Mouse (Mus musculus) liver, embryonic 14.5 days (tissue): Measurements from ENCODE around the gene Nfasc.

Source experiments
- CTCF ChIP-seq: IDR thresholded peaks from 2 replicates; pipeline ENCODE4 v1.5.1; 2016; ENCODE audit warnings: antibody characterized with exemption, low read depth, control low read depth
- EP300 ChIP-seq: IDR thresholded peaks from 2 replicates; pipeline ENCODE4 v1.6.1; 2016; ENCODE audit warnings: antibody characterized with exemption, low read depth

DNA sequence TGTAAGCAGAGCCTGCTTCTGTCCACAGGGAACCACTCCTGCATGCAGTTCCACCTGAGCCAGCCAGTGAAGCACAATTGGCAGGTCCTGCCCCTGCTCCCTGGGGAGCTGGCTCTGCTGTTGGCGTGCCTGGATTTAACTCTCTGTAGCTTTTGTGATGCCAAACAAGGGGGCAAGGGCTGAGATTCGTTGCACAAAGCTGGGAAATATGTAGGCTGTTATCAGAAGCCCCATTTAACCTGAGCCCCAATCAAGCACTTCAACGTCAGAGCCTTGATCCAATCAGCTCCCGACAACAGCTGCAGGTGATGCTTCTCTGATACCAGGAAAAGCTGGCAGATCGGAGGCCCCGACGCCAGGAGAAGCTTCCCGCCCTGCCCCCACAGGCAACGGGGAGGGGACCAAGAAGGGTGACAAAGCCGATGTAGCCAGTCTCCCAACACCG, 2.5 kb downstream of the Nfasc start:
- TF ChIP-seq CTCF, result no peak
- TF ChIP-seq EP300, result no peak
